Comparison of ENCODE assay signal across 9 mouse cellular contexts in genomic region chr15:36979488-36980201, GRCm38 (mm10). TPM values are rescaled to one million over a fixed set of nuclear protein-coding genes. Genes with fewer than 3 reads are reported as not detected.
DNase-seq lines count a peak whose midpoint lies in the region; ATAC-seq and TF ChIP-seq lines count a peak whose summit lies in the region.
"Had no signal": no experiment of that assay in that cellular context is flagged by ENCODE, and none has a peak within 500 bp of the region (broad histone marks: within the 10 kb centered on the region; RNA-seq: fewer than 3 reads in every experiment).

No protein-coding gene starts in this region.

- peak; percentile 75; the same call in 1 of the 2 replicates for ATAC-seq in liver, postnatal 0 days
- peak; percentile 90 for ATAC-seq in neural tube, embryonic 13.5 days (ENCODE audit: low read depth)

- H3K4me1 ChIP-seq in heart, adult 2 months (ENCODE audit: control insufficient read depth, insufficient read depth, low read length): peaks cover 5% of the 10 kb centered on the region; the same call in 1 of the 2 replicates
- H3K4me1 ChIP-seq in liver, postnatal 0 days (ENCODE audit: insufficient read depth): peaks cover 28% of the 10 kb centered on the region
- H3K4me1 ChIP-seq in neural tube, embryonic 13.5 days (replicated peaks): peaks cover 28% of the 10 kb centered on the region
- H3K4me1 ChIP-seq in thymus, adult 2 months (replicated peaks; ENCODE audit: control insufficient read depth, insufficient read depth, low read length): peaks cover 13% of the 10 kb centered on the region

- TF ChIP-seq EP300 in heart, adult 2 months (IDR thresholded peaks at IDR 0.05; ENCODE audit: insufficient read depth, low read depth, low read length): no peak
- TF ChIP-seq EP300 in liver, postnatal 0 days (IDR thresholded peaks at IDR 0.05; ENCODE audit: low read depth): no peak

- H3K27me3 ChIP-seq in heart, adult 2 months (ENCODE audit: control insufficient read depth, insufficient read depth, low read length): no peaks in the 10 kb centered on the region
- H3K27me3 ChIP-seq in liver, postnatal 0 days (ENCODE audit: insufficient read depth, low read length): no peaks in the 10 kb centered on the region
- no peaks in the 10 kb centered on the region for H3K27me3 ChIP-seq in neural tube, embryonic 13.5 days
- H3K27me3 ChIP-seq in thymus, adult 2 months (ENCODE audit: control insufficient read depth, insufficient read depth, low read length): no peaks in the 10 kb centered on the region

- DNase-seq in heart, adult 2 months: peak; percentile 38 to 42
- DNase-seq in heart, adult 8-10 months (ENCODE audit: low spot score): no peak
- DNase-seq in cerebellum, postnatal 10 days: peak; percentile 76 to 81
- DNase-seq in frontal cortex, postnatal 36 days (ENCODE audit: low spot score in 2 of 2): peak; percentile 71 to 84
- DNase-seq in layer of hippocampus, adult 18-20 months (ENCODE audit: low spot score in 2 of 2): peak; percentile 63 to 78
- DNase-seq in liver, postnatal 0 days: peak; percentile 70
- peak; percentile 78 for DNase-seq in thymus, adult 2 months

- H3K4me2 ChIP-seq in liver, postnatal 0 days (ENCODE audit: low read depth, low read length): peak overlapping the region; percentile 68
- peak overlapping the region; percentile 61 for H3K4me2 ChIP-seq in neural tube, embryonic 13.5 days

- 0 out of 2 replicates have a peak, but pooled peaks have one; percentile 24 for TF ChIP-seq POLR2A in heart, adult 2 months (IDR thresholded peaks at IDR 0.05; ENCODE audit: insufficient read depth, low read depth, low read length)
- TF ChIP-seq POLR2A in thymus, adult 2 months (IDR thresholded peaks at IDR 0.05; ENCODE audit: control insufficient read depth, extremely low read depth, insufficient read depth, low read length, poor library complexity): no peak

- H3K9me3 ChIP-seq in liver, postnatal 0 days (ENCODE audit: low read length): no peaks in the 10 kb centered on the region
- H3K9me3 ChIP-seq in neural tube, embryonic 13.5 days: no peaks in the 10 kb centered on the region
- H3K9me3 ChIP-seq: G1E had no signal

- no peaks in the 10 kb centered on the region for H3K36me3 ChIP-seq in heart, adult 2 months (ENCODE audit: control insufficient read depth, insufficient read depth, low read length)
- H3K36me3 ChIP-seq in liver, postnatal 0 days (replicated peaks; ENCODE audit: insufficient read depth, low read length): no peaks in the 10 kb centered on the region
- H3K36me3 ChIP-seq in neural tube, embryonic 13.5 days: no peaks in the 10 kb centered on the region
- H3K36me3 ChIP-seq in thymus, adult 2 months (ENCODE audit: control insufficient read depth, insufficient read depth, low read length): no peaks in the 10 kb centered on the region

- intact Hi-C loops in heart, adult 2 months (cut with DNase I): no loop called here

- H3K4me3 ChIP-seq in heart, adult 2 months: peak overlapping the region; percentile 32
- H3K4me3 ChIP-seq in liver, postnatal 0 days (ENCODE audit: low read depth, low read length): peak overlapping the region; percentile 33
- H3K4me3 ChIP-seq in neural tube, embryonic 13.5 days: peak overlapping the region; percentile 41
- H3K4me3 ChIP-seq in thymus, adult 2 months (ENCODE audit: control insufficient read depth, insufficient read depth, low read length): peak overlapping the region; percentile 40

- no peaks in the 10 kb centered on the region for H3K79me2 ChIP-seq in heart, adult 2 months (replicated peaks; ENCODE audit: control insufficient read depth, insufficient read depth, low read length)

- peak overlapping the region; percentile 32; the same call in 1 of the 2 replicates for H3K9ac ChIP-seq in heart, adult 2 months (ENCODE audit: low read depth, low read length)
- peak overlapping the region; percentile 50 for H3K9ac ChIP-seq in liver, postnatal 0 days (replicated peaks)
- peak overlapping the region; percentile 66 for H3K9ac ChIP-seq in neural tube, embryonic 13.5 days

- peak; percentile 62 for TF ChIP-seq CTCF in heart, adult 2 months (IDR thresholded peaks at IDR 0.05)
- peak; percentile 64 for TF ChIP-seq CTCF in liver, postnatal 0 days (IDR thresholded peaks at IDR 0.05; ENCODE audit: low read depth)
- TF ChIP-seq CTCF in thymus, adult 2 months (IDR thresholded peaks at IDR 0.05; ENCODE audit: borderline replicate concordance, control insufficient read depth, extremely low read depth, insufficient read depth, low read length, poor library complexity): peak; percentile 88

- H3K27ac ChIP-seq in heart, adult 2 months: no peak overlapping the region; the same call in 1 of the 2 replicates
- no peak overlapping the region for H3K27ac ChIP-seq in liver, postnatal 0 days (ENCODE audit: low read depth)
- H3K27ac ChIP-seq in neural tube, embryonic 13.5 days (replicated peaks): peak overlapping the region; percentile 76
- peak overlapping the region; percentile 9; the same call in 1 of the 2 replicates for H3K27ac ChIP-seq in thymus, adult 2 months (ENCODE audit: control insufficient read depth, insufficient read depth, low read length)

- WGBS in heart, adult 2 months: 7% methylated on average over 20 of the region's 20 CpGs
- WGBS in liver, postnatal 0 days (ENCODE audit: insufficient replicate concordance): 8% methylated on average over 20 of the region's 20 CpGs
- WGBS in neural tube, embryonic 13.5 days: 6% methylated on average over 20 of the region's 20 CpGs
- WGBS in thymus, adult 2 months: 8% methylated on average over 20 of the region's 20 CpGs

RNA-seq across cellular contexts. Expression of gene Zfp706, which starts 27.9 kb away (rescaled TPM):
- 100 to 1,000 TPM; 205 to 240 TPM for total RNA-seq in heart, adult 2 months (2021)
- 61.1 and 80.2 TPM in 2 replicates for polyA plus RNA-seq in heart, adult 2 months (2012; rRNA removed)
- 100 to 1,000 TPM; 214 to 231 (median 227) TPM for total RNA-seq in heart, adult 8-10 months (2022)
- total RNA-seq in layer of hippocampus, adult 18-20 months (2021): 100 to 1,000 TPM; 286 to 290 TPM
- polyA plus RNA-seq in liver, postnatal 0 days (2015; fragmentation: Nextera tagmentation; extraction: Ambion mirVana): 234 and 251 TPM in 2 replicates
- polyA plus RNA-seq in neural tube, embryonic 13.5 days (2015; fragmentation: Nextera tagmentation; extraction: Ambion mirVana): 455 and 475 TPM in 2 replicates
- 33.7 and 35.5 TPM in 2 replicates for polyA plus RNA-seq in thymus, adult 2 months (2012; rRNA removed)

Comparison
In these comparisons a context has a peak if more than half of its experiments do, and no peak if none do; other contexts are left out.
1. H3K27ac ChIP-seq: peak in neural tube, embryonic 13.5 days (single experiment) and thymus, adult 2 months (single experiment); none in heart, adult 2 months (single experiment) and liver, postnatal 0 days (single experiment).
2. Peak in every context shown above with its lines, with median percentiles within 50 percentile points of each other: H3K4me3 ChIP-seq, H3K9ac ChIP-seq and CTCF ChIP-seq.